Mouse (Mus musculus) lung, embryonic 14.5 days (tissue): ENCODE data around the gene Rabgap1l. TPM values are rescaled to one million over a fixed set of nuclear protein-coding genes. Genes with fewer than 3 reads are reported as not detected.
"Not testable (repeated sequence)": the region's sequence is repeated elsewhere in the genome, so short reads cannot be mapped to it uniquely, and the experiment has no call there.

ENCODE experiments used
- ATAC-seq: fragments of 200-750 bp; cut with Nextera tagmentation; 2 replicates; pipeline ENCODE4 v1.8.0; 2017; ENCODE audit warnings: mild to moderate bottlenecking, moderate TSS enrichment, moderate library complexity; ENCODE audit not compliant: insufficient read depth
- DNase-seq: peaks from one replicate; pipeline ENCODE4 v3.0.0-alpha.2; 2015
- H3K27ac ChIP-seq: fragments of 300-500 bp; sonication (generic); 2 replicates; pipeline ENCODE4 v1.5.1; 2014; ENCODE audit warnings: low read depth, mild to moderate bottlenecking, moderate library complexity
- H3K27me3 ChIP-seq: fragments of 300-500 bp; sonication (generic); 2 replicates; pipeline ENCODE4 v1.6.1; 2014; ENCODE audit warnings: low read length, control low read depth; ENCODE audit not compliant: insufficient read depth
- H3K36me3 ChIP-seq: fragments of 300-500 bp; sonication (generic); 2 replicates; pipeline ENCODE4 v1.6.1; 2014; ENCODE audit warnings: control low read depth; ENCODE audit not compliant: insufficient read depth
- H3K4me1 ChIP-seq: fragments of 300-500 bp; sonication (generic); 2 replicates; pipeline ENCODE4 v1.6.1; 2014; ENCODE audit warnings: antibody characterized with exemption, control low read depth; ENCODE audit not compliant: insufficient read depth
- H3K4me2 ChIP-seq: fragments of 300-500 bp; sonication (generic); 2 replicates; pipeline ENCODE4 v1.6.1; 2014; ENCODE audit warnings: mild to moderate bottlenecking
- H3K4me3 ChIP-seq: fragments of 300-500 bp; sonication (generic); 2 replicates; pipeline ENCODE4 v1.5.1; 2014; ENCODE audit warnings: low read depth, low read length
- H3K9ac ChIP-seq: fragments of 300-500 bp; sonication (generic); 2 replicates; pipeline ENCODE4 v1.6.1; 2014
- H3K9me3 ChIP-seq: fragments of 300-500 bp; sonication (generic); 2 replicates; pipeline ENCODE4 v1.6.1; 2016; ENCODE audit warnings: low read depth, low read length, control low read depth
- CTCF ChIP-seq: IDR thresholded peaks from 2 replicates; pipeline ENCODE4 v1.5.1; 2016; ENCODE audit warnings: antibody characterized with exemption, low read depth
- WGBS: fragments of 180-500 bp; shearing (Covaris S2); extraction: QIAGEN DNeasy Blood & Tissue Kit; methylation state at CpG from one replicate; pipeline ENCODE4 v1.1.7; 2014; 5-methylcytosine and 5-hydroxymethylcytosine counted together
- polyA plus RNA-seq: library from polyadenylated mRNA; unstranded; fragments of >200 nt; fragmentation: Nextera tagmentation; extraction: Ambion mirVana; gene quantifications from 2 replicates; pipeline ENCODE4 v1.2.1, GENCODE M21; 2014

Rabgap1l gene
- polyA plus RNA-seq, 1 experiment from 2014 or later, result 19.3 TPM

DNA sequence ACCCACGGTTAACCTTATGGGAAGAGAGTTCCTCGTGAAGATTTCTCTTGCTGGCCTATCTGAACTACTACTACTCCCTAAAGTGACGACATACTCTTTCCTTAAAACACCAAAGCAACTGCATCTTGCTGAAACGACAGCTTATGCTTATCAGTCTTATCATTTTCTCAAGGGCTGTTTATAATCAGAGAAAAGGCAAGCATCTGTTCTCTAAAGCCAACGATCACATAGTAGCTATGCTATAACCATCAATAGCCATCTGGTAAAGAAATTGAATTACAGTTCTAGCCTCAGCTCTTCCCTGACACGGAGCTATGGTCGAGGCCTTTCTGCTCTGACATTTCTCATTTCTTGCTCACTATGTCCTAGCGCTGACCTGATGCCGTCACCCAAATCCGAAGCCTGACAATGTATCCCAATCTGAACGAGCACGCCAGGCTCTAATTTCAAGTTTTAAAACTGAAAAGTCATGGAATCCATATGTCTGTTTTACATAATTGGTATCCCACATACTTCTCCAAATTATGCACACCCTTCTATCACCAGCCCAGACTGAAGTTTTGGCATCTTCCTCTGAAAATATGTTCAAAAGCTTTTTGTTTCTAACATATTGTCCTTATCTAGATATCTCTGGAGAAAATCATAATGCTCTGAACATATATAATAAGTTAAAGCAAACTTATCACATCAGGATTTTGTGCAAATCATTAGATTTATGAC, 164.6 kb downstream of the Rabgap1l start:
- no peak for ATAC-seq
- 72% methylated on average over 12 of the region's 12 CpGs for WGBS

DNA sequence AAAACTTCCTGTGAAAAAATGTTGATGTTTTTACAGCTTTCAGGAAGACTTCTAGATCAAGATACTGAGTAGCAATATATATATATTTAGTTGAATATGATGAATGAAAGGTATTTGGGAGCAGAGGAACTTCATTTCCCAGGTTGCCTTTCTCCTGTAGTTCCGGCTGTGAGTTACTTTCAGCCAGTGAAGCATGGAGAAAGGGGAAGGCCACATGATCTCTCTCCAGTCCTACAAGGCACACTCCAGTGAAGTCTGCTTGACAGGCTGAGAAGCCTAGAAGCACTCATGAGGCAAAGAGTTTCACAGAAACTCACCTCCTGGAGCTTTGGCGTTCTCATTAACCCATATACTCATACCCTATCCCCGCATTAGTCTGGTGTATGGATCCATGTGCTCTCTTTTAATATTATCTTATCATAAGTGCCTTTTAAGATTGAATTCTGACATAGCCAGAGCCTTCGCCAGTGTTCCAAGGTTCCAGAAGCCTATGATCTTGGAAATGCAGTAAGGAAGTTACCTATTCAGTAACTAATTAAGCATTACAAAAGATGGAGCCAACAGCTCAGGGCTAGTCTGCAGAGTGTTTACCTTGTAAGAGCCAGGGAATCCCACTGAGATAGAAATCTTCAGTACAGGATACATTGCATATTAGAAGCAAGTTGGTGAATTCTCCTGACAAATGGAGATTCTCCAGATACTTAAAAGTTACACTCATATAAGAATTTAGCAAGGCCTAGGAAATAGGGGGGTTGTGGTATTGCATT, 168.5 kb downstream of the Rabgap1l start:
- not testable (repeated sequence) for H3K9me3 ChIP-seq, H3K36me3 ChIP-seq, H3K4me3 ChIP-seq, ATAC-seq, H3K27me3 ChIP-seq, H3K4me2 ChIP-seq, H3K4me1 ChIP-seq, H3K27ac ChIP-seq, DNase-seq, H3K9ac ChIP-seq
- WGBS, result 70% methylated on average over 4 of the region's 4 CpGs

More for the DNA sequence above, 164.6 kb downstream of the Rabgap1l start:
- TF ChIP-seq CTCF, result no peak
- no peaks in the 10 kb centered on the region for H3K36me3 ChIP-seq
- no peaks in the 10 kb centered on the region for H3K9me3 ChIP-seq
- DNase-seq, result no peak
- H3K4me2 ChIP-seq, result no peak overlapping the region
- no peaks in the 10 kb centered on the region for H3K27me3 ChIP-seq
- H3K4me1 ChIP-seq, result no peaks in the 10 kb centered on the region
- H3K27ac ChIP-seq, result no peak overlapping the region
- H3K4me3 ChIP-seq, result no peak overlapping the region
- H3K9ac ChIP-seq, result no peak overlapping the region

GRCm38 (mm10) chr1:160618201-160618600, 174.8 kb downstream of the Rabgap1l start:
- no peak for TF ChIP-seq CTCF
- H3K4me2 ChIP-seq, result no peak overlapping the region
- H3K4me3 ChIP-seq, result no peak overlapping the region
- no peaks in the 10 kb centered on the region for H3K27me3 ChIP-seq
- H3K4me1 ChIP-seq, result no peaks in the 10 kb centered on the region
- no peak for DNase-seq
- H3K9me3 ChIP-seq, result no peaks in the 10 kb centered on the region
- WGBS, result 43% methylated on average over 2 of the region's 2 CpGs
- H3K36me3 ChIP-seq, result no peaks in the 10 kb centered on the region
- no peak overlapping the region for H3K27ac ChIP-seq
- H3K9ac ChIP-seq, result no peak overlapping the region
- no peak for ATAC-seq

DNA sequence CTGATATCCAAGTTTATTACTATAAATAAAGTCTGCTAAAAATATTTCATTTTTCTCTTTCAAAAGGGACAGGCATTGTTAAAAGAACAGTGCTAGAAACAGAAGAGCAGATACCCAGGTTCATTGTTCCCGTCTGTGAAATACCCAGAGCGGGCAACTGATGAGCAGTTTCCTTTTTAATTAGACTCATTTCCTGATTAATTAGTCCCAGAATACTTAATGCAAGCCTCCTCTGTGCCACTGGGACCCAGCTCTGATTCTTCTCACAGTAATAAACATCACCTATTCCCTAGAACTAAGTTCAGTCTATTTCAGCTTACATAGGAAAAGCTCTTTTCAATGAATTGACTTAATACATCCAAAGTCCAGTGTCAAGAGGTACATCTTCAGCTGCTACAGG, 186.6 kb downstream of the Rabgap1l start:
- no peak for TF ChIP-seq CTCF
- H3K27me3 ChIP-seq, result no peaks in the 10 kb centered on the region
- WGBS, result 78% methylated on average over 2 of the region's 2 CpGs
- H3K9me3 ChIP-seq, result no peaks in the 10 kb centered on the region
- no peak overlapping the region for H3K9ac ChIP-seq
- H3K4me3 ChIP-seq, result no peak overlapping the region
- H3K36me3 ChIP-seq, result no peaks in the 10 kb centered on the region
- H3K4me2 ChIP-seq, result no peak overlapping the region
- ATAC-seq (no peak), DNase-seq (no peak)
- H3K4me1 ChIP-seq, result no peaks in the 10 kb centered on the region
- no peak overlapping the region for H3K27ac ChIP-seq

DNA sequence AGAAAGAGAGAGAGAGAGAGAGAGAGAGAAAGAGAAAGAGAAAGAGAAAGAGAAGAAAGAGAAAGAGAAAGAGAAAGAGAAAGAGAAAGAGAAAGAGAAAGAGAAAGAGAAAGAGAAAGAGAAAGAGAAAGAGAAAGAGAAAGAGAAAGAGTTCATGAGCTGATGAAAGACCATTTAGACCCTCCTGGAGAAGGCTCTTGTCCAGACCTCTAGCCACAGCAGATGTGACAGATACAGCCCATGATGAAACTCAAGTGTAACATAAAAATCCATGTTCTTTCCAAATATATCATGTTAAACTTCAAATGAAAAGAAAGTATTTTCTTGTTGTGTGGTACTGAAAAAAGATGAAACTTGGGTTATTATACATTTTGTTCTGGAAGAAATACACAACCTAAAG, 189.7 kb downstream of the Rabgap1l start:
- H3K27me3 ChIP-seq, H3K4me1 ChIP-seq, H3K27ac ChIP-seq, H3K4me2 ChIP-seq, H3K36me3 ChIP-seq, H3K9ac ChIP-seq, H3K9me3 ChIP-seq, DNase-seq, H3K4me3 ChIP-seq, ATAC-seq: not testable (repeated sequence)

DNA sequence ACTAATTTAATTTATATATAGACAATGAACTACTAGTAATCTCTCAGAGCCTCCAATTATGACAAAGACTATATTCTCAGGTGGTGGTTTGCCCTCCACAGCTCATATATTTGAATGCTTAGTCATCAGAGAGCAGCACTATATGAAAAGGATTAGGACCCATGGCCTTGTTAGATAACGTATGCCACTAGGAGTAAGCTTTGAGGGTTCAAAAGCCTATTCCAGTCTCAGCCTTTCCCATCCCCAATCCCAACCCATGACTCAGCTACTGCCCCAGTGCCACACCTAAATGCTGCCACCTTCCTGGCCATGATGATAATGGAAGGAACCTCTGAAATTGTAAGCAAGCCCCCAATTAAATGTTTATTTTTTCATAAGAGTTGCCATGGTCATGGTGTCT, 195.6 kb downstream of the Rabgap1l start:
- Histone ChIP-seq H3K36me3 (no peaks in the 10 kb centered on the region), H3K27ac (no peak overlapping the region), H3K4me1 (no peaks in the 10 kb centered on the region), H3K9me3 (no peaks in the 10 kb centered on the region), H3K4me2 (no peak overlapping the region), H3K4me3 (no peak overlapping the region), H3K27me3 (no peaks in the 10 kb centered on the region), H3K9ac (no peak overlapping the region)
- DNase-seq (no peak), ATAC-seq (no peak)
- TF ChIP-seq CTCF, result no peak
- WGBS, result 74% methylated on average over 1 of the region's 1 CpGs

GRCm38 (mm10) chr1:160596948-160597270, 196.1 kb downstream of the Rabgap1l start:
- no peaks in the 10 kb centered on the region for H3K4me1 ChIP-seq
- H3K27ac ChIP-seq, result no peak overlapping the region
- H3K4me3 ChIP-seq, result no peak overlapping the region
- no peak overlapping the region for H3K9ac ChIP-seq
- no peak for TF ChIP-seq CTCF
- H3K36me3 ChIP-seq, result no peaks in the 10 kb centered on the region
- DNase-seq, result no peak
- H3K27me3 ChIP-seq, result no peaks in the 10 kb centered on the region
- no peaks in the 10 kb centered on the region for H3K9me3 ChIP-seq
- H3K4me2 ChIP-seq, result no peak overlapping the region
- no peak for ATAC-seq
- WGBS, result 86% methylated on average over 3 of the region's 3 CpGs
